Comparison of ENCODE assay signal across 24 mouse cellular contexts in genomic region chr12:86819568-86819967, GRCm38 (mm10).
DNase-seq lines count a peak whose midpoint lies in the region; ATAC-seq and TF ChIP-seq lines count a peak whose summit lies in the region.
"Had no signal": no experiment of that assay in that cellular context is flagged by ENCODE, and none has a peak within 500 bp of the region (broad histone marks: within the 10 kb centered on the region; RNA-seq: fewer than 3 reads in every experiment).

No protein-coding gene starts in this region.

- H3K27ac ChIP-seq in heart, embryonic 10.5 days: peak overlapping the region; percentile 92; the same call in 1 of the 2 replicates
- H3K27ac ChIP-seq in heart, embryonic 15.5 days: peak overlapping the region; percentile 97
- peak overlapping the region; percentile 61 for H3K27ac ChIP-seq in lung, embryonic 15.5 days
- no peak overlapping the region for H3K27ac ChIP-seq in left cerebral cortex, adult 2 months
- H3K27ac ChIP-seq: embryonic facial prominence, embryonic 12.5 days; forebrain, embryonic 15.5 days; layer of hippocampus, adult 2 months; limb, embryonic 13.5 days had no signal

- intact Hi-C loops in heart, postnatal 14 days (cut with DNase I): no loop called here
- intact Hi-C loops in heart, postnatal 10 days (cut with DNase I): no loop called here
- intact Hi-C loops in left cerebral cortex, adult 2 months (cut with DNase I): no loop called here

- no peak for DNase-seq in heart, embryonic 10.5 days (ENCODE audit: low spot score)
- DNase-seq in heart, postnatal 14 days: no peak
- no peak for DNase-seq in heart, postnatal 10 days
- DNase-seq in lung, postnatal 14 days: no peak
- DNase-seq in left cerebral cortex, adult 2 months (ENCODE audit: extremely low spot score in 1 of 2, low spot score in 2 of 2): no peak
- DNase-seq: adrenal gland, adult 2 months; adrenal gland, postnatal 36 days; cerebellum, adult 2 months; embryo, embryonic 11 days; gastrocnemius, adult 2 months; gastrocnemius, postnatal 36 days; kidney, adult 11 months; kidney, postnatal 36 days; midbrain, embryonic 14.5 days; thymus, adult 2 months; thymus, postnatal 36 days had no signal

- H3K27me3 ChIP-seq in heart, embryonic 10.5 days (ENCODE audit: insufficient read depth, poor library complexity, severe bottlenecking): no peaks in the 10 kb centered on the region
- H3K27me3 ChIP-seq in heart, embryonic 15.5 days: no peaks in the 10 kb centered on the region
- no peaks in the 10 kb centered on the region for H3K27me3 ChIP-seq in lung, embryonic 15.5 days
- H3K27me3 ChIP-seq: embryonic facial prominence, embryonic 12.5 days; forebrain, embryonic 15.5 days; hindbrain, embryonic 15.5 days; limb, embryonic 13.5 days had no signal

- ATAC-seq in heart, embryonic 15.5 days (replicated peaks; ENCODE audit: insufficient number of reproducible peaks, insufficient read depth, low FRiP score, low read depth): no peak
- no peak for ATAC-seq in lung, embryonic 15.5 days (ENCODE audit: borderline replicate concordance, extremely low read depth, low FRiP score, low TSS enrichment)
- ATAC-seq: forebrain, embryonic 15.5 days had no signal

- WGBS in heart, embryonic 10.5 days: 91% methylated on average over 6 of the region's 6 CpGs
- 89% methylated on average over 6 of the region's 6 CpGs for WGBS in heart, embryonic 15.5 days
- 85% methylated on average over 6 of the region's 6 CpGs for WGBS in lung, embryonic 15.5 days

- H3K4me3 ChIP-seq in heart, embryonic 10.5 days: no peak overlapping the region
- H3K4me3 ChIP-seq in heart, embryonic 15.5 days: no peak overlapping the region
- H3K4me3 ChIP-seq in lung, embryonic 15.5 days: no peak overlapping the region
- H3K4me3 ChIP-seq in left cerebral cortex, adult 2 months: no peak overlapping the region
- H3K4me3 ChIP-seq: embryonic facial prominence, embryonic 12.5 days; forebrain, embryonic 15.5 days; gastrocnemius, adult 2 months; hindbrain, embryonic 15.5 days; layer of hippocampus, adult 2 months; limb, embryonic 13.5 days had no signal

- peaks cover 72% of the 10 kb centered on the region for H3K4me1 ChIP-seq in heart, embryonic 10.5 days
- H3K4me1 ChIP-seq in heart, embryonic 15.5 days (replicated peaks): peaks cover 67% of the 10 kb centered on the region
- H3K4me1 ChIP-seq in lung, embryonic 15.5 days: peaks cover 58% of the 10 kb centered on the region

- H3K9ac ChIP-seq in heart, embryonic 15.5 days: no peak overlapping the region
- no peak overlapping the region for H3K9ac ChIP-seq in lung, embryonic 15.5 days
- H3K9ac ChIP-seq: embryonic facial prominence, embryonic 12.5 days; forebrain, embryonic 15.5 days; hindbrain, embryonic 15.5 days; limb, embryonic 13.5 days had no signal

- TF ChIP-seq CTCF in left cerebral cortex, adult 2 months (IDR thresholded peaks at IDR 0.05): no peak

- no peak overlapping the region for H3K4me2 ChIP-seq in heart, embryonic 15.5 days
- no peak overlapping the region for H3K4me2 ChIP-seq in lung, embryonic 15.5 days
- H3K4me2 ChIP-seq: embryonic facial prominence, embryonic 12.5 days; forebrain, embryonic 15.5 days; hindbrain, embryonic 15.5 days; limb, embryonic 13.5 days; liver, embryonic 11.5 days had no signal

- no peaks in the 10 kb centered on the region for H3K36me3 ChIP-seq in heart, embryonic 10.5 days
- H3K36me3 ChIP-seq in heart, embryonic 15.5 days: no peaks in the 10 kb centered on the region
- no peaks in the 10 kb centered on the region for H3K36me3 ChIP-seq in lung, embryonic 15.5 days
- H3K36me3 ChIP-seq: embryonic facial prominence, embryonic 12.5 days; forebrain, embryonic 15.5 days; hindbrain, embryonic 15.5 days; limb, embryonic 13.5 days had no signal

- no peaks in the 10 kb centered on the region for H3K9me3 ChIP-seq in heart, embryonic 10.5 days
- no peaks in the 10 kb centered on the region for H3K9me3 ChIP-seq in heart, embryonic 15.5 days (replicated peaks)
- H3K9me3 ChIP-seq in lung, embryonic 15.5 days: no peaks in the 10 kb centered on the region
- H3K9me3 ChIP-seq: embryonic facial prominence, embryonic 12.5 days; forebrain, embryonic 15.5 days; hindbrain, embryonic 15.5 days; limb, embryonic 13.5 days had no signal
